Mouse (Mus musculus) neural tube, embryonic 14.5 days (tissue): ENCODE measurements around the gene 0610010K14Rik. TPM values are rescaled to one million over a fixed set of nuclear protein-coding genes. Genes with fewer than 3 reads are reported as not detected.

ENCODE experiments used
- ATAC-seq: fragments of 200-750 bp; cut with Nextera tagmentation; 2 replicates; pipeline ENCODE4 v1.8.0; 2017; ENCODE audit warnings: low read depth, mild to moderate bottlenecking, moderate TSS enrichment, moderate library complexity
- H3K27ac ChIP-seq: fragments of 300-500 bp; sonication (generic); 2 replicates; pipeline ENCODE4 v1.5.1; 2014; ENCODE audit warnings: low read depth, mild to moderate bottlenecking, control low read depth, low read length, moderate library complexity, mixed read lengths
- H3K27me3 ChIP-seq: fragments of 300-500 bp; sonication (generic); 2 replicates; pipeline ENCODE4 v1.6.1; 2014; ENCODE audit warnings: low read length; ENCODE audit not compliant: control insufficient read depth, insufficient read depth
- H3K36me3 ChIP-seq: fragments of 300-500 bp; sonication (generic); 2 replicates; pipeline ENCODE4 v1.6.1; 2014; ENCODE audit warnings: low read length, mixed read lengths; ENCODE audit not compliant: control insufficient read depth, insufficient read depth
- H3K4me1 ChIP-seq: fragments of 300-500 bp; sonication (generic); 2 replicates; pipeline ENCODE4 v1.6.1; 2014; ENCODE audit warnings: low read length; ENCODE audit not compliant: control insufficient read depth, insufficient read depth
- H3K4me2 ChIP-seq: fragments of 300-500 bp; sonication (generic); 2 replicates; pipeline ENCODE4 v1.6.1; 2014; ENCODE audit warnings: mild to moderate bottlenecking, low read depth, low read length, control low read depth
- H3K4me3 ChIP-seq: fragments of 300-500 bp; sonication (generic); 2 replicates; pipeline ENCODE4 v1.5.1; 2014; ENCODE audit warnings: low read depth, low read length, control low read depth, mixed read lengths
- H3K9ac ChIP-seq: fragments of 300-500 bp; sonication (generic); replicated peaks from 2 replicates; pipeline ENCODE4 v1.6.1; 2014; ENCODE audit warnings: low read depth, mild to moderate bottlenecking, control low read depth, low read length, mixed read lengths
- H3K9me3 ChIP-seq: fragments of 300-500 bp; sonication (generic); 2 replicates; pipeline ENCODE4 v1.6.1; 2016; ENCODE audit warnings: low read length; ENCODE audit not compliant: control insufficient read depth
- WGBS: fragments of 180-500 bp; shearing (Covaris S2); extraction: QIAGEN DNeasy Blood & Tissue Kit; methylation state at CpG from one replicate; pipeline ENCODE4 v1.1.7; 2014; 5-methylcytosine and 5-hydroxymethylcytosine counted together
- polyA plus RNA-seq: library from polyadenylated mRNA; unstranded; fragments of >200 nt; fragmentation: Nextera tagmentation; extraction: Ambion mirVana; gene quantifications from 2 replicates; pipeline ENCODE4 v1.2.1, GENCODE M21; 2014

The 0610010K14Rik gene
- polyA plus RNA-seq, 1 experiment from 2014 or later, result 161 TPM

DNA sequence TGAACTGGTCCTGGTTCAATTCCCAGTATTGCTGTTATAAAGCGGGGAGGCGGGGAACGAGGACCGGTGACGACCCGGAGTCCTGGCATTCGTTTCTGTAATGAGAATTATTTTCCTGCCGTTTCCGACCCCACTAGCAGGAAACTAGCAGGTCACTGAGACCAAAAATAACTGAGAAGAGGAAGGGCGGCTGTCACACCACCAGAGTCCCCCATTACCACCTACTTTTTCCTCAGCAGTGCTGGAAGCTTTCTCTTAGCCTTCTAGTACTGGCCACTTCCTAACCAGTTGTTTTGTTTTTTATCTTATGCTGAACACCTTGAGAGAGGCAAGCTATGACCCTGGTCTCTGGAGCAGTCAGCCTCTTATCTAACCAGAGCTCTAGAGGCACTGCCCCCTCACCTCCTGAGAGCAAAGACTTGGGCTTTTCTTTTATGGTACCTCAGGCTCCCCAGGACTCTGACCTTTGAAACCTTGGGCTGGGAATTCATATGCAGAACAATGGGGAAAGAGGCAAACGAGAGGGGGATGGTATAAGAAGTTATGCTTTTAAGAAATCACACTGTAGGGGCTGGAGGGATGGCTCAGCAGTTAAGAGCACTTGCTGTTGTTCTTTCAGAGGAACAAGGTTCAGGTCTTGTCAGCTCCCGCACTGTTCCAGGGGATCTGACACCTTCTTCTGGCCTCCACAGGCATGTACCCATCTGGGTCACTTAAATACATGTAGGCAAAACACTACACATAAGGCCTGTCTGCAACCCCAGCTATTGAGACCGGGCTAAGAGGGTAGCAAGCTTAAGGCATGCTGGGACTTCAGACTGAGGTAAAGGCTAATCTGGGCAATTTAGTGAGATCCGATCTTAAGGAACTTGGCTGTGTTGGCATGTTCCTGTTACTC is 15.9 kb downstream of the 0610010K14Rik start:
- Histone ChIP-seq H3K4me3 (peak overlapping the region; percentile 59), H3K9me3 (no peaks in the 10 kb centered on the region), H3K36me3 (no peaks in the 10 kb centered on the region), H3K27ac (peak overlapping the region; percentile 81), H3K4me2 (peak overlapping the region; percentile 91), H3K4me1 (peaks cover 26% of the 10 kb centered on the region), H3K9ac (peak overlapping the region; percentile 76), H3K27me3 (peaks cover 3% of the 10 kb centered on the region; the same call in 1 of the 2 replicates)
- WGBS, result 8% methylated on average over 14 of the region's 14 CpGs
- ATAC-seq, result no peak

- Histone ChIP-seq H3K4me2 (peak within 1 kb of the TSS; percentile 91), H3K4me1 (peaks cover 23% of the 10 kb centered on the region), H3K9me3 (no peaks in the 10 kb centered on the region), H3K27me3 (peaks cover 12% of the 10 kb centered on the region), H3K9ac (peak within 1 kb of the TSS; percentile 76), H3K4me3 (peak within 1 kb of the TSS; percentile 59), H3K27ac (peak within 1 kb of the TSS; percentile 88), H3K36me3 (no peaks in the 10 kb centered on the region)
- under 1% methylated on average over 28 of the region's 28 CpGs for WGBS
- ATAC-seq, result peak; percentile 94
Measured at GRCm38 (mm10) chr11:70220731-70221602, 16.7 kb downstream of the 0610010K14Rik start, which contains the start of gene Slc16a13. Slc16a13 (minus strand) TSS chr11:70221064.

GRCm38 (mm10) chr11:70220323-70220722 is 17.4 kb downstream of the 0610010K14Rik start:
- peaks cover 18% of the 10 kb centered on the region for H3K27me3 ChIP-seq
- peak overlapping the region; percentile 76 for H3K9ac ChIP-seq
- no peak for ATAC-seq
- peaks cover 23% of the 10 kb centered on the region for H3K4me1 ChIP-seq
- no peaks in the 10 kb centered on the region for H3K36me3 ChIP-seq
- H3K4me3 ChIP-seq, result peak overlapping the region; percentile 59
- no peaks in the 10 kb centered on the region for H3K9me3 ChIP-seq
- under 1% methylated on average over 24 of the region's 24 CpGs for WGBS
- peak overlapping the region; percentile 88 for H3K27ac ChIP-seq
- H3K4me2 ChIP-seq, result peak overlapping the region; percentile 91

DNA sequence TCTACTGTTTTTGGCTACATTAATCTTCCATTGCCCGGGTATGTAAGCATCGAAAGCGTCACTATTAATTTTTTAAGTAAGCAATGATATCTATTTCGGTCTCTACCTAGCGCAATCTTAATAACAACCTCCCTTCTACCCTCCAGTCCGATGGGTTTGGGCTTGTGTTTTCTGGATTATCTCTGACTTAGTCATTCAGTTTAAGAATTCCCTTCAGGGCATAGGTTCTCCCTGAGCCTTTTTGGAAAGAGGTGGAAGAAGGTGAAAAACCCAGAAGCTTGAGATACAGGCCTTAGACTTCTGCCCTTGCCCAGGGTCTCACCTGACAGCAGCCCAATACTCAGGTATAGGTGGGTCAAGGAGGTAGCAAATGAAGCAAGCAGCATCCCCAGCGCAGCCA is 17.8 kb downstream of the 0610010K14Rik start:
- H3K4me3 ChIP-seq, result peak overlapping the region; percentile 59
- no peak for ATAC-seq
- 55% methylated on average over 7 of the region's 7 CpGs for WGBS

GRCm38 (mm10) chr11:70218741-70219470 is 18.8 kb downstream of the 0610010K14Rik start:
- WGBS, result 91% methylated on average over 15 of the region's 15 CpGs
- ATAC-seq, result no peak

More for the DNA sequence above, 17.8 kb downstream of the 0610010K14Rik start:
- H3K4me1 ChIP-seq, result peaks cover 23% of the 10 kb centered on the region
- H3K9ac ChIP-seq, result peak overlapping the region; percentile 76
- peak overlapping the region; percentile 91 for H3K4me2 ChIP-seq
- peaks cover 20% of the 10 kb centered on the region for H3K27me3 ChIP-seq
- no peaks in the 10 kb centered on the region for H3K9me3 ChIP-seq
- no peaks in the 10 kb centered on the region for H3K36me3 ChIP-seq
- H3K27ac ChIP-seq, result peak overlapping the region; percentile 88

DNA sequence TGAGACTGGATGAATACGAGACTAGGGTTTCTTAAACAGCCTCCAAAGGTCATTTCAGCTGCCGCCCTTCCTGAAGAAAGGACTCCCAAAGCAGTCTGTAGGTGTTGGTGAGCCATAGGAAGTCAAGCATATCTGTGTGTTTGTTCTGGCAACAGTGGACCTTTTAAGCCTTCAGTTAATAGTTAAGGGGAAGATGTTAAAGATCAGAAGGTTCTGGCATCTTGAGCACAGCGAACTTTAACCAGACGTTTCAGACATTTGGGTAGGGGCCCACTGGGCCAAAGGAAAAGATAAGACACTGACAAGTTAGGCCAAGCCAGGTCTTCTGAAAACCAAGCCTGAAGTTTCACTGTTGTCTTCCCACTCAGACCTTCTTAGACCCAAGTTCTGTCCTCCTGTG is 19.7 kb downstream of the 0610010K14Rik start:
- Histone ChIP-seq H3K4me3 (no peak overlapping the region), H3K9ac (no peak overlapping the region), H3K9me3 (no peaks in the 10 kb centered on the region), H3K36me3 (no peaks in the 10 kb centered on the region), H3K4me1 (peaks cover 35% of the 10 kb centered on the region), H3K27ac (no peak overlapping the region), H3K27me3 (peaks cover 32% of the 10 kb centered on the region), H3K4me2 (no peak overlapping the region)
- WGBS, result 98% methylated on average over 4 of the region's 4 CpGs
- ATAC-seq, result no peak

More at GRCm38 (mm10) chr11:70218741-70219470, 18.8 kb downstream of the 0610010K14Rik start:
- Histone ChIP-seq H3K9me3 (no peaks in the 10 kb centered on the region), H3K27me3 (peaks cover 27% of the 10 kb centered on the region), H3K9ac (no peak overlapping the region), H3K36me3 (no peaks in the 10 kb centered on the region), H3K4me2 (peak overlapping the region; percentile 91), H3K27ac (no peak overlapping the region), H3K4me3 (peak overlapping the region; percentile 59; the same call in 1 of the 2 replicates), H3K4me1 (peaks cover 30% of the 10 kb centered on the region)

GRCm38 (mm10) chr11:70216103-70216502 is 21.6 kb downstream of the 0610010K14Rik start:
- no peak overlapping the region for H3K4me2 ChIP-seq
- peaks cover 34% of the 10 kb centered on the region for H3K27me3 ChIP-seq
- ATAC-seq, result no peak

GRCm38 (mm10) chr11:70215301-70215700 is 22.4 kb downstream of the 0610010K14Rik start:
- Histone ChIP-seq H3K9ac (no peak overlapping the region), H3K27ac (no peak overlapping the region), H3K9me3 (no peaks in the 10 kb centered on the region), H3K36me3 (no peaks in the 10 kb centered on the region), H3K4me2 (no peak overlapping the region), H3K27me3 (peaks cover 34% of the 10 kb centered on the region), H3K4me1 (peaks cover 29% of the 10 kb centered on the region), H3K4me3 (no peak overlapping the region)
- WGBS, result 11% methylated on average over 22 of the region's 22 CpGs
- ATAC-seq, result no peak

More at GRCm38 (mm10) chr11:70216103-70216502, 21.6 kb downstream of the 0610010K14Rik start:
- Histone ChIP-seq H3K4me3 (no peak overlapping the region), H3K9me3 (no peaks in the 10 kb centered on the region), H3K36me3 (no peaks in the 10 kb centered on the region), H3K4me1 (peaks cover 29% of the 10 kb centered on the region), H3K9ac (no peak overlapping the region), H3K27ac (no peak overlapping the region)
- WGBS, result 41% methylated on average over 3 of the region's 3 CpGs
